Mouse (Mus musculus) cortical plate, adult 2 months (tissue): ENCODE measurements around the gene Eif2b3.

Experiments used
- CTCF ChIP-seq: fragments of 200-500 bp; IDR thresholded peaks from 2 replicates; pipeline ENCODE4 v1.5.1; 2011; ENCODE audit warnings: mild to moderate bottlenecking, control low read depth, low read length; ENCODE audit not compliant: insufficient read depth; ENCODE audit errors: extremely low read depth
- POLR2A ChIP-seq: fragments of 200-500 bp; IDR thresholded peaks from 2 replicates; pipeline ENCODE4 v1.6.1; 2011; ENCODE audit warnings: mild to moderate bottlenecking, low read length, control low read depth; ENCODE audit not compliant: insufficient read depth; ENCODE audit errors: extremely low read depth

- TF ChIP-seq POLR2A (no peak), CTCF (no peak)
These were observed 36.9 kb downstream of the Eif2b3 start for GRCm38 (mm10) chr4:117056102-117056501.
